Mouse (Mus musculus) embryonic stem cell, embryonic (primary cell): ENCODE results near the gene 2210011C24Rik.
"Not testable (repeated sequence)": the region's sequence is repeated elsewhere in the genome, so short reads cannot be mapped to it uniquely, and the experiment has no call there.

ENCODE experiments used
- CTCF ChIA-PET, 4 experiments: fragments of 300-600 bp in 2 of 4; fragments of 350-600 bp in 2 of 4; sonication (Branson Sonifier 250); formaldehyde crosslinking; loops; one replicate each; lab custom pipeline; 2022; ENCODE audit warnings: inconsistent platforms in 2 of 4; lab: Charles Lee
- POLR2A ChIA-PET, 4 experiments: fragments of 300-600 bp in 2 of 4; fragments of 350-600 bp in 2 of 4; sonication (Branson Sonifier 250); formaldehyde crosslinking; loops; one replicate each; lab custom pipeline; 2022; ENCODE audit warnings: antibody characterized with exemption in 4 of 4, inconsistent platforms in 1 of 4; lab: Charles Lee

Gene 2210011C24Rik

DNA sequence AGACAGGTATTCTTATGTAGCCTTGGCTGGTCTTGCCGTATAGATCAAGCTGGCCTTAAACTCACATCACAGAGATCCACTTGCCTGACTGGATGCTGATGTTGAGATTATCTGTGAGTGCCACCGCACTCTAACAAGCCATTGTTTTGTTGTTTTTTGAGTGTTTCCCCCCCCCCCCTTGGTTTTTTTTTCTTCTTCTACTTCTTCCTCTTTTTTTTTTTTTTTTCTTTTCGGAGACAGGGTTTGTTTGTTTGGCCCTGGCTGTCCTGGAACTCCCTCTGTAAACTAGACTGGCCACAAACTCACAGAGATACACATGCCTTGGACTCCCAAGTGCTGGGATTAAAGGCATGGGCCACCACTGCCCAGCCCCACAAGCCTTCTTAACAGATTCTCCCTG is 17.9 kb downstream of the 2210011C24Rik start:
- POLR2A ChIA-PET, result interaction anchor here in 2 of 4 experiments (0.7 to 1.8 kb wide), 5 partner anchors 9 to 504 kb away, joined by 3 to 7 read pairs (median 4); partner anchors contain the start of genes Asf1b (in 2 of the 2) and Gm10644 (in 2 of the 2)
- CTCF ChIA-PET, result interaction anchor here in 1 of 4 experiments (0.5 kb wide), 1 partner anchor 24 kb away, joined by 3 read pairs; no protein-coding TSS in a partner anchor

DNA sequence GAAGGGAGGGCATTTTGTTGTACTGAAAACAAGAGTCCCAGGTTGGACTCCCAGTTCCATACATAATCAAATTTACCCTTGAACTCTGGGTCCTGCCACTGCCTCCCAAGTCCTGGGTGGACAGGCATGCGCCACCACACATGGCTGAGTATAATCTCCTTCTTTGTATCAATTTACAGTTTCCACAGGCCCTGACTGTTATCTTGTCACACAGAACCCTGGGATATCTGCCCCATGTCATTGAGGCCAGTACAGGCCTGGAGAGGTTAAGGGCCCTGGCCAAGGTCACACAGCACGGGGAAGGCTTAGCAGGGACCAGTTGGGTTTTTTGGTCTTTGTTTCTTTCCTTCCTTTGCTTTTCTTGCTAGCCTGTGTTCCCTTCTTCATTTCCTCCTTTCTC is 19.5 kb downstream of the 2210011C24Rik start:
- ChIA-PET CTCF (no interaction called here), POLR2A (no interaction called here)

DNA sequence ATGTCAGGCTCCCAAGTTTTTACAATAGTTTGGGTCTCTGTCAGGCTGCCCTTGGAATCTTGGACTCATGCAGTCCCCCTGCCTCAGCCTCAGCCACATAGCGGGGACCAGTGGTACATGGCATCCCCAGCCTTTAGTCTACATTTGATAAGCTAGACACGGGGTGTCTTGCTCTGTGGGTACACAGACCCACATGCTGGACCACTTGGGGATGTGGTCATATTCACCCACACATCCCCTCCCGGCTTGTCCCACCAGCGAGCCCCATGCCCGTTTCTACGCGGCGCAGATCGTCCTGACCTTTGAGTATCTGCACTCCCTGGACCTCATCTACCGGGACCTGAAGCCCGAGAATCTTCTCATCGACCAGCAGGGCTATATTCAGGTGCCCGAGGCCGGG is 21.8 kb downstream of the 2210011C24Rik start:
- ChIA-PET POLR2A (no interaction called here), CTCF (no interaction called here)

DNA sequence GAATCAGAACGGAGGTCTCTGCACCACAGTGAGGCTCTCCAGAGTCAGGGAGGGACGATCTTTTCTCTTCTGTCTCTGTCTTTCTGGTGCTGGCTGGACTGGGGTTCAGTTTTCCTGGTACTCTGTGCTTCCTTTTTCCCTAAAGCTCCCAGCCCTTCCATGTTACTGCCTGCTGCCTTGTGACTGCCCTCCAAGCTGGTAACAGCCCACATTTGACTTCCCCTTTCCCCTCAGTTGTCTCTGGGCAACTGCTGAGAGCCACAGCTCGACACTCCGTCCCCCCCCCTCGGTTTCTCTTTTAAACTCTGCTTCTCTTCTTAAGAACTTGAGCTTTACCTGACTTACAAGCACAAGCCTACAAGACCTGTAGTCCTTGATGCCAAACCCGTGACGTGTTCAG is 22.7 kb downstream of the 2210011C24Rik start:
- ChIA-PET POLR2A (interaction anchor here in 3 of 4 experiments (0.6 to 3.9 kb wide), 7 partner anchors 10 to 85 kb away, joined by 3 to 17 read pairs (median 3); partner anchors contain the start of genes 1700067K01Rik (in 1 of the 3), Asf1b (in 1 of the 3) and Gm10644 (in 1 of the 3)), CTCF (interaction anchor here in 3 of 4 experiments (0.6 to 1.9 kb wide), 5 partner anchors 8 to 95 kb away, joined by 3 to 6 read pairs (median 4); partner anchors contain the start of gene Asf1b (in 1 of the 3))

DNA sequence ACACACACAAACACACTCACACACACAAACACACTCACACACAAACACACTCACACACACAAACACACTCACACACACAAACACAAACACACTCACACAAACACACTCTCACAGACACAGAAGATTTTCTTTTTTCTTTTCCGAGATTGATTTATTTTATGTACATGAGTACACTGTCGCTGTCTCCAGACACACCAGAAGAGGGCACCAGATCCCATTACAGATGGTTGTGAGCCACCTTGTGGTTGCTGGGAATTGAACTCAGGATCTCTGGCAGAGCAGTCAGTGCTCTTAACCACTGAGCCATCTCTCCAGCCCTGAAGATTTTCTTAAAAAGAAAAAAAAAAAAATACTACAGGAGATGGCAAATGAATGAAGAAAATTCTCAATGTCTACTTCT is 28.7 kb downstream of the 2210011C24Rik start:
- POLR2A ChIA-PET, CTCF ChIA-PET: not testable (repeated sequence)

DNA sequence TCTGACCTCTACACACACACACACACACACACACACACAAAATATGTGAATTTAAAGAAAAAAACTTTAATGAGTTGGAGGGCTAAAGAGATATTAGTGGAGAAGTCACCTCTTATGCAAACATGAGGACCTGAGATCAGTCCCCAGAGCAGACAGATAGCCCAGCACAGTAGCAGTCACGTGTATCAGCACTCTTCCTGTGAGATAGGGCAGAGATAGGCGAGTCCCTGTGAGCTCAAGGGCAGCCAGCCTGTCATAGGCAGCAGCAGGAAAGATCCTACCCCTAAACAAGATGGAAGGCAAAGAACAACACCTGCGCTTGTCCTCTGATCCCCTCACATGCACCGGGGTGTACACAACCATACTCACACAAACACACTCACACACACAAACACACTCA is 29.5 kb downstream of the 2210011C24Rik start:
- POLR2A ChIA-PET, result no interaction called here
- CTCF ChIA-PET, result no interaction called here

DNA sequence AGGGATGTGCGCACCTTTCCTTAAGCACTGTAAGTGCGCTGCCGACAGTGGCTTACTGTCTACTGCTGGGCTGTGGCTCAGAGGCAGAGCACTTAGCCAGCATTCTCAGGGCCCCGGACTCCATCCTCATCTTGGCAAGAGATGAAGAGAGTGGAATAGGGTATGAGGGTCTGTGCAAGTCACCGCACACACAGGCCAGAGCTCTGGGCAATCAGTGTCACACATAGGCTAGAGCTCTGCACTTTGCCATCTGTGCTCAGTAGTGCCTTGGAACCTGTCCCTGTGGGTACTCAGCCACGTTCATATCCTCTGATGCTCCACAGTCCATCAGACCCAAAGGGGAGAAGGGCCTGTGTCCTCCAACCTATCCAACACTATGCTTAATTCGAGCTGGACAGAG is 30.4 kb downstream of the 2210011C24Rik start:
- CTCF ChIA-PET, result interaction anchor here in 2 of 4 experiments (0.5 to 1.0 kb wide), 2 partner anchors 8 to 26 kb away, joined by 3 to 6 read pairs; partner anchors contain the start of genes Asf1b (in 1 of the 2) and Gm10644 (in 1 of the 2)
- POLR2A ChIA-PET, result no interaction called here

DNA sequence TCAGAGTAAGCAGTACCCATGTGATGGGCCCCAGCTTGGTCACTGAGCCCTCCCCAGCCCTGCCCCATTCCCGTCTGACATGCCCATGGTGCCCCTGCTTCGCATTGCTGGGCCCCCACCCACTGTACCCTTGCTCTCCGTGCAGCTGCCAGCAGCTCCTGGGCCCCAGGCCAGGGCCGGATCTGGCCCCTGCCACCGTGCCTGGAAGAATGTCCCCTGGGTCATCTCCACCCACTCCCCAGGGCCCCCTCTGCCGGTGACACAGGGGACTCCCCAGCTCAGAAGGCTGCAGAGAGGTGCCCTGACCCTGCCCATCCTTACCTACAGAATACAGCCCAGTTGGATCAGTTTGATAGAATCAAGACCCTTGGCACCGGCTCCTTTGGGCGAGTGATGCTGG is 31.1 kb downstream of the 2210011C24Rik start:
- ChIA-PET POLR2A (interaction anchor here in 2 of 4 experiments (1.1 to 1.6 kb wide), 2 partner anchors 19 to 26 kb away, joined by 3 to 4 read pairs; partner anchors contain the start of genes Asf1b (in 1 of the 2) and Gm10644 (in 1 of the 2)), CTCF (interaction anchor here in 3 of 4 experiments (0.5 to 2.0 kb wide), 4 partner anchors 9 to 44 kb away, joined by 3 to 6 read pairs (median 4); partner anchors contain the start of genes Asf1b (in 2 of the 3) and Gm10644 (in 2 of the 3))

DNA sequence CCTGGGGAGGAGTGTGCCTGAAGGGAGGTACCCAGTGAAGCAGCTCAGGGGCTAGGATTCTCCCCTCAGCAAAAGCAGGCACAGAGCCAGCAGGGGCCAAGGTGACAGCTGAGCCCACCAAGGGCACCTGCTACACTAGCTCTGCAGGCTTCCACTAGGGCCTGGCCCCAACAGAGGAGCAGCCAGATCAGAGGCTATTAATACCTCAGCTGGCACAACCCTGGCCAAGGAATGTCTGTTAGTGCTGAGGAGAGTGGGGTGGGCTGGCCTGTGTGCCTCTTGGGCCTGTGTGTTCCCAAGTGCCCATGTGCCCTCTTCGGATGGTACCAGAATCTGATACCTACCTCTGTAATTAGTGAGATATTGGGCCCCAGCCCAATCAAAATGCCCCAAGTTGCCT is 31.7 kb downstream of the 2210011C24Rik start:
- ChIA-PET POLR2A (interaction anchor here in 2 of 4 experiments (1.1 to 1.6 kb wide), 2 partner anchors 20 to 25 kb away, joined by 3 to 4 read pairs; partner anchors contain the start of genes Asf1b (in 1 of the 2) and Gm10644 (in 1 of the 2)), CTCF (interaction anchor here in 2 of 4 experiments (1.0 to 2.0 kb wide), 3 partner anchors 25 to 44 kb away, joined by 3 to 6 read pairs (median 3); partner anchors contain the start of genes Asf1b (in 2 of the 2) and Gm10644 (in 2 of the 2))

DNA sequence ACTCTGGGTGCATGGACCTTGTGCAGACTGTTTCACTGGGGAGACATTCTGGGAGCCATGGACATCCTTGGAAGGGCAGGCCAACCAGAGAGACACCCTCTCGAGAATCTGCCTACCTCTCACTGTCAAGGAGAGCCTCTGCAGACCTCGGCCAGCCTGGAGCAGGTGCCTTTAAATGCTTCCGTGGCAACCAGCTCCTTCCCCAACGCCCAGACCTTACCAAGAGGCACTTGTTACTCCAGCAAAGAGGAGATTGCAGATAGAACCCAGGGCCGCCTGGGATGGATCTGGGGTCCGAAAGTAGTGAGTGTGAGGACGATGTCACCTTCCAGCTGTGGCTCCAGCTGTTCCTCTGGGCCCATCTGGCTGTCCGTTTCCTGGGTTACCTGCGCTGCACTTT is 33.8 kb downstream of the 2210011C24Rik start:
- ChIA-PET CTCF (interaction anchor here in 2 of 4 experiments (1.1 to 4.4 kb wide), 3 partner anchors 10 to 46 kb away, joined by 4 to 21 read pairs (median 4); partner anchors contain the start of genes Asf1b (in 1 of the 2) and Gm10644 (in 1 of the 2)), POLR2A (interaction anchor here in 3 of 4 experiments (0.5 to 2.9 kb wide), 7 partner anchors 9 to 237 kb away, joined by 3 to 11 read pairs (median 3); partner anchors contain the start of genes Asf1b (in 3 of the 3), Gm10644 (in 3 of the 3), 1700067K01Rik (in 1 of the 3) and Adgre5 (in 1 of the 3))

DNA sequence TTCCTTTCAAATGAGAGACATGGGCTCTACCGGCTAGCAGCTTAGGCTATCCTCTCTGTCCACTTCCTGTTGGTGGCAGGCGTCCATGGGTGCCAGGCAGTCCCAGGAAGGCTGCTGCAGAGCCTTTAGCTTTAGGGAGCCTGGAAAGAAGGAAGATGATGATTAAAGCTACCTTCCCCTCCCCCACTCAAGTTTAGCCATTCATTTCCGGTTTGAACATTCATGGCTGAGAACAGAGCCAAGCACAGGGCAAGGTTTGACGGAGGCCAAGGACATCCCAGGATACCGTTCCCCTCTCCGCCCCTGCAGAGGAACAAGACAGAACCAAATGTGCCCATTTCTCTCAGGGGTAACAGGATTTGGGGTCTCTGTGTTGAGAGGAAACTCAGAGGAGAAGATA is 34.3 kb downstream of the 2210011C24Rik start:
- POLR2A ChIA-PET, result interaction anchor here in 3 of 4 experiments (0.5 to 2.9 kb wide), 7 partner anchors 10 to 237 kb away, joined by 3 to 11 read pairs (median 3); partner anchors contain the start of genes Asf1b (in 3 of the 3), Gm10644 (in 3 of the 3), 1700067K01Rik (in 1 of the 3) and Adgre5 (in 1 of the 3)
- CTCF ChIA-PET, result interaction anchor here in 3 of 4 experiments (0.6 to 4.4 kb wide), 5 partner anchors 11 to 195 kb away, joined by 3 to 21 read pairs (median 4); partner anchors contain the start of genes 1700067K01Rik (in 1 of the 3), Asf1b (in 1 of the 3) and Gm10644 (in 1 of the 3)

DNA sequence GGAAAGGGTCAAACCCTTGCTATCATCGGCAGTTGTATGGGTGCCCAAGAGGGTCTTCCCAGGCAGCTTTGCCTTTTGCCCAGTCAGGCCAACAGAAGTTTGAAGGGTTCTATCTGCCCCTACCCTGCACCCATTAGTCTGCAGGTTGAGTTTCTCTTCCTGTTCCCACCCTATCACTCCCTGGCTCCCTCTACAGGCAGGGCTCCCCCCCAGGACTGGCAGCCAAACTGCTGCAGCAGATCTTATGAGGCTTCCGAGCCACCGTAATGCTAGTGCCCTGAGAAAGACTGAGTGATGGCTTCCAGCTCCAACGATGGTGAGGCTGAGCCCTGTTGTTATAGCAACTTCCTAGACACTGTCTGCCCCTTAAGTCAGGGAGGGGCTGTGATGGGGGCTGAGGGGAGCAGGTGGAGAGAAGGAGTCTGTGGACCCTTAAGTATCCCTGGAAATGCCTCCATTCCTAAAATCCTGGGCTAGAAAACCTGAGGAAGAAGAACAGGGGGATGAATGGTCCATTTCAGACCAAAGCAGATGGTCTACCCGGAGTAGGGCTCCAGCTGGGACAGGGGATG is 35.1 kb downstream of the 2210011C24Rik start:
- ChIA-PET CTCF (interaction anchor here in 3 of 4 experiments (0.6 to 4.4 kb wide), 6 partner anchors 11 to 194 kb away, joined by 3 to 21 read pairs (median 4); partner anchors contain the start of genes 1700067K01Rik (in 1 of the 3), Asf1b (in 1 of the 3) and Gm10644 (in 1 of the 3)), POLR2A (interaction anchor here in 3 of 4 experiments (1.0 to 2.9 kb wide), 6 partner anchors 10 to 22 kb away, joined by 3 to 11 read pairs (median 4); partner anchors contain the start of genes Asf1b (in 3 of the 3) and Gm10644 (in 3 of the 3))

DNA sequence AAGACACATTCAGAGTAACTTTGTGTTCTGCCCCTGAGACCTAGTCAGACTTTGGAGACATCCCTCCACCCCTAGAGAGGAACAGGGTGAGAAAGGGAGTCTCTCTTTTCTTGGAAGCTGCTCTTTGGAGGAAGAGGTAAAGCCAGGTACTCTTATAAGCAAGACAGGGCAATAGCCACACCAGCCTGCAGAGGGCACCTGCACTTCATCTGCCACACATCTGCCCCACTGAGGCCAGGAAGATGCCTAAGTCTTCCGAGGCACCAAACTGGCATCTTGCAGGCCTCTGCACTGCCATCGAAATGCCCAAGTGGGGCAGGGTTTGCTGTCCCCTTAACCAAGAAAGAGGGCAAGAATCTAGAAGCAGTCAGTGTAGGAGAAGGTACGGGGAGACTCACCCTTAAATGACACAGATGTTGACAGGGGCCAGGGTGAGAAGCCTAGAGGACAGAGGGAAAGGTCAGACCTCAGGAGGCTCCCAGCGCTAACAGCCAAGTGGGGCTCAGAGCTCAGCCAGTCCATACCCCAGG is 35.8 kb downstream of the 2210011C24Rik start:
- POLR2A ChIA-PET, result interaction anchor here (0.6 to 2.9 kb wide), 8 partner anchors 11 to 1061 kb away, joined by 3 to 11 read pairs (median 3); partner anchors contain the start of genes Asf1b (in 3 of the 4), Gm10644 (in 3 of the 4), 1700067K01Rik (in 1 of the 4) and Tnpo2 (in 1 of the 4)
- CTCF ChIA-PET, result interaction anchor here in 2 of 4 experiments (0.6 to 4.4 kb wide), 4 partner anchors 21 to 179 kb away, joined by 3 to 21 read pairs (median 6); partner anchors contain the start of genes 1700067K01Rik (in 1 of the 2), Asf1b (in 1 of the 2) and Gm10644 (in 1 of the 2)

DNA sequence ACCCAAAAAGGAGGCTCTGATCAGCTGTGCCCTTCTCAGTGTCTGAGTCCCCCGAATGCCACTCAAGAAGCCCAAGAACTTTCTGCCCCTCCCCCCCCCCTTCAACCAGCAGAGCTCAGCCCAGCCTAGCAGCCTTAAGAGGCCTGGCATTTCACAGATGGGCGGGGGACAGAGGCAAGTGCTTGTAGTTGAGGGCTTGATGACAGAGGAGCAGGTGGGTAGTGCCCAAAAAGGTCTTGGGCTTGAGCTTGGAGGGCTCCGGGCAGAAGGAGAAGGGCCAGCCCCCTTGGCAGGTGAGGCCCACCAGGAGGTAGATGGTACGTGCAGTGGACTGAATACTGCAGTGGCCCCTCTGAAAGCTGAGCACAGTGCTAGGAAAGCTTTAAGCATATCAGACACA is 37.5 kb downstream of the 2210011C24Rik start:
- CTCF ChIA-PET, result interaction anchor here in 3 of 4 experiments (0.6 to 4.4 kb wide), 5 partner anchors 19 to 268 kb away, joined by 4 to 21 read pairs (median 5); partner anchors contain the start of genes Asf1b (in 2 of the 3) and Gm10644 (in 2 of the 3)
- POLR2A ChIA-PET, result interaction anchor here (0.5 to 4.9 kb wide), 15 partner anchors 11 to 782 kb away, joined by 3 to 34 read pairs (median 4); partner anchors contain the start of genes Asf1b (in 2 of the 4) and Gm10644 (in 2 of the 4)

DNA sequence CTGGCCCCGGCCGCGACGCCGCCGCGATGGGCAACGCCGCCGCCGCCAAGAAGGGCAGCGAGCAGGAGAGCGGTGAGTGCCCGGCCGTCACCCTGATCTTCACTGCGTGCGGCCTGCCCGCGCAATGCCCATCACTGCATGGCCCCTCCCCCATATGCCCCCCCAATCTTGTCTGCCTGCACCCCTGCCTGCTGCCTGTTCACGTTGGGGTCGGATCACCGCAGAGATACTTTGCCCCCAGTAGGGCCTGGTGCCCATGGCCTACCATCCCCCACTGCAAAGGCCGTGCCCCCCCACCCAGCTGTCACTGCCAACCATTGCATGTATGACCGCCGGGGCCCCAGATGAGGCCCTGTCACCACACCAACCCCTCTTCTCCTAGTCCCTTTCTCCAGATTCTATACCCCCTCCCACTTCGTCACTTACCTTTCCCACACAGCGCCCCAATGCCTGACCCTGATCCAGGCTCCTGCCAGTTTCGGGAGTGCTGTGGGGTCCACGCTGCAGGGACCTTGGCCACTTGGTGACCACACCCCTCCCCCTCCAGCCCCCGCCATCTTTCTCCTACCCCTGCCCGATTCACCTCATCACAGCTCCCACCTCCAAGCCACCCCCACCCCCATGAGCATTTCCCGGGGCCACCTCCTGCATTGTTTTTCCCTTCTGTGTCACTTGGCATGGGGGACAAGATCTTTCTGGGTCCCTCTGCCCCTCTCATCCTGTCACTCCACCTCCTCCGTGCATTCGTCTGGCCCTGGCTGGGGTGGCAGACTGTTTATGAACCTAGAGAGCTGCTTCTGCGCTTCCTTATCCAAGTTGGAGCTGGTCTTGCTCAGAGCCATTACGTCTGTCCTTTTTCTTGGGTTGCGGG is 38.6 kb downstream of the 2210011C24Rik start:
- ChIA-PET CTCF (interaction anchor here in 3 of 4 experiments (0.7 to 0.9 kb wide), 3 partner anchors 18 to 188 kb away, joined by 3 to 8 read pairs (median 4); partner anchors contain the start of genes Asf1b (in 1 of the 3) and Gm10644 (in 1 of the 3)), POLR2A (interaction anchor here (0.5 to 4.9 kb wide), 14 partner anchors 10 to 944 kb away, joined by 3 to 34 read pairs (median 5); partner anchors contain the start of genes Asf1b (in 1 of the 4) and Gm10644 (in 1 of the 4))
